Mouse (Mus musculus) olfactory bulb, adult 2 months (tissue): ENCODE measurements around the gene Myo3a.
A peak's percentile ranks its signal among the peaks of the same experiment; 100 is the strongest.

Experiments
- CTCF ChIP-seq: fragments of 200-500 bp; IDR thresholded peaks from 2 replicates; pipeline ENCODE4 v1.5.1; 2012; ENCODE audit warnings: low read depth, mild to moderate bottlenecking, low read length, moderate library complexity; ENCODE audit not compliant: insufficient read depth
- POLR2A ChIP-seq: fragments of 200-500 bp; IDR thresholded peaks from 2 replicates; pipeline ENCODE4 v1.6.1; 2012; ENCODE audit warnings: mild to moderate bottlenecking, low read depth, low read length, moderate library complexity; ENCODE audit not compliant: insufficient read depth

DNA sequence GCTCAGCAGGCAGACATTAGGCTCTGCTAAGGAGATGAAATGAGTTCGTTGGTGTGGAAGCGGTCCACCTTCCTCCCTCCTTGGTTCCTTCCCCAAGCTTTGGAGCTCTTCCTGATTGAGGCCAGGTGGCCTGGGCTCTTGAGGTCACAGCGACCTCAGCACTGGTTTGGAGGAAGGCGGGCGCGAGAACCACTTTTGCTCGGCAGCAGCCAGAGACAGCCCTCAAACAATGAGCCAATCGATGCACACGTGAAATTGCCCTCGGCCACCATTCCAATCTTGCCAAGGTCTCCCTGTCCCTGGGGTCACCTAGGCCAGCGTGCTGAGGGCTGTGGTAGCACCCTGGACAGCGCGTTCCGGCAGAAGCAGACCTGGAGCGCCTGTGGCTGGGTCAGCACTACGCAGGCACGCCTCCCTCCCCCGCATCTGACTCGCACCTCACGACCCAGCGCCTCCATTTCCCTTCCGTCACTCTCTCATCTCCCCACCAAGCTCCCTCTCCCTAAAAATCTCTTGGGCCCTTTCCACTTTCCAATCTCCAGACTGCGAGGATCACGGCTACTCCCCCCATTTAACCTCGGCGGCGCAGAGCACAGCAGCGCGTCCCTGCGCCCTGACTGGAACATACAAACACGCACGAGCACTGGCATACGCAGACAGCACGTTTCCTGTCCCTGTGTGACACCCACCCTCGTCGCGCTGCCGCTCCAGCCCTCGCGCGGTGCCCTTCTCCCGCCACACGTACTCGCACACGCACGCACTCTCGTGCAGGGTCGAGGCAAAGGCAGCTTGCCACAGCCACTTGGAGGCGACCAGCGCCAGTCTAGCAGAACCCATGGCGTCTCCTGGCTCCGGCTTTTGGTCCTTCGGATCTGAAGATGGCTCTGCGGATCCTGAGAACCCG is 394.8 kb downstream of the Myo3a start, which contains the start of gene Gad2:
- TF ChIP-seq CTCF (no peak), POLR2A (peak; percentile 31)
